Mouse (Mus musculus) neural tube, embryonic 10.5 days (tissue): ENCODE measurements at regions not wholly inside any gene's neighbourhood (a gene's known extent, or its start where the extent isn't known, plus 50 kb on each side); places are given as distances from the start of the nearest gene placed in this dataset.

Source experiments
- DNase-seq: peaks from one replicate; pipeline ENCODE4 v3.0.0-alpha.2; 2017; ENCODE audit warnings: low spot score; ENCODE audit errors: extremely low spot score

- no peak for DNase-seq
These were observed 310.5 kb downstream of the Ptprc start for GRCm38 (mm10) chr1:137865030-137865429.

- DNase-seq: no peak
These were observed 312.0 kb downstream of the Ptprc start for GRCm38 (mm10) chr1:137863506-137863905.

DNA sequence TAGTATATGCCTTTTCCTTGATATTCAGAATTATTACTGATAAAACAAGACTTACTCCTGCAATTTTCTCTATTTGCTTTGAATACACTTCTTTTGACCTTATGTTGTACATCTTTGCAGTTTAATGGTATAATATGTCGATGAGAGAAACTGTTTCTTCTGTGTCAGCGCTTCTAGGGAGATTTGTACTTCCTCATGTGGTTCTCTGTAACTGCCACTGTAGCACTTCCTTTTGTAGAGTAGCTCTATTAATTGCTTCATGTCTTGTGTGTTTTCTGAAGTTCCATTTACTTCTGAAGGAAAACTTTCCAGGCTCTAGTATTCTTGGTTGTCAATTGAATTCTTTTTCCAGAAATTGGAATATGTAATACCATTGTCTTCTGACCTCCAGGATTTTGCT lies 323.2 kb downstream of the Ptprc start:
- DNase-seq: no peak

- DNase-seq: no peak
These were observed 328.1 kb downstream of the Ptprc start for GRCm38 (mm10) chr1:137847311-137847923.

GRCm38 (mm10) chr1:137846857-137847256 lies 328.7 kb downstream of the Ptprc start:
- no peak for DNase-seq

DNA sequence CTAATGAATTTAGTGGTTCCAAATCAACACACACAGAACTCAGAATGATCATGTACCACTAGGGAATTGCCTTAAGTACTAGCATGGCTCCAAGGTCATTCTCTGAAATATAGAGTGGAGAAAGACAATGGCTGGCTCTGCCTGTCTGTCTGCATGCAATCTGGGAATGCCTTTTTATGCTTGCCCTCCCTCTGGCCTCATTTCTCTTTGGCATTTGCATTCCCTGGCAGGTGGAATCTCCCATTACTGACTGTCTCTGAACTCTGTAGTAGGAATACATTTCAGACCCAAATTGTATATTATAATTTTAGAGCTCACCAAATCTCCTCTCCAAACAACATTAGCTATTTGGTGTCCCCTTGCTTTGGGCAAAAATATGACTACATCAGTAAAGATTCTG lies 335.0 kb downstream of the Ptprc start:
- DNase-seq: no peak

DNA sequence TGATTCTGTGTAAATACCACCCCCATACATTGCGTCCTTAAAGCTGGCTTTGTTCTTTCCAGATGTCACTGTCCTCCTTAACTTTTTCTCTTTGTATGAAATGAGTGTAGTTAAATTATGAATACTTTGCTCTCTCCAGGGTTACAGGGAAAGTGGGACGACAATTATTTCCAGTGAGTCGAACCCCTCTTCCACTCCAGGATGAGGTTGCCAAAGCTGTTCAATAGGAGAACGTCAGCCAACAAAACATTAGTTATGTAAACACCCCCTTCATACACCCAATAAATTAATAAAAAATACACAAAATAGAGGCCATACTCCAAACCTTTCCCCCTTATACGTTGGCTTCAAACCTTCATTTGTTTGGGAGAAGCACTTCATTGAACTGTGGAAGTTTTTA lies 335.8 kb downstream of the Ptprc start:
- no peak for DNase-seq

DNA sequence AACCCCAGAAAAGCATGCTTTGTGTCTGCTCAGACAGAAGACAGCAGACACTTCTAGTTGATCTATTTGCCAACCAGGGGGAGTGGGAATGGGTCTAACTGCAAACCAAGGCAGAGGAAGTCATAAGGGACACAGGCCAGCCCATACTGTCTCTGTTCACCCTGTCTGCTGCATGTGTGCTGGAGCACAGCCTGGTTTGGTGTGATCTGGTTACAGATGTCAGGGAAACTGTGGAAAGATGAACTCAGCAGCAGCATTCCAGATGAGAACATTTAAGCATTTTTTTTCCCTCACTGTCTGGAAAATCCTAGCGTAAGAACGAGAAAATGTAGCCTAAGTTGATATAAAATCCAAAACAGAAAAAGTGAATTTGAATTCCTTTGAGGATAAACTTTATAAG lies 336.2 kb downstream of the Ptprc start:
- DNase-seq: no peak

DNA sequence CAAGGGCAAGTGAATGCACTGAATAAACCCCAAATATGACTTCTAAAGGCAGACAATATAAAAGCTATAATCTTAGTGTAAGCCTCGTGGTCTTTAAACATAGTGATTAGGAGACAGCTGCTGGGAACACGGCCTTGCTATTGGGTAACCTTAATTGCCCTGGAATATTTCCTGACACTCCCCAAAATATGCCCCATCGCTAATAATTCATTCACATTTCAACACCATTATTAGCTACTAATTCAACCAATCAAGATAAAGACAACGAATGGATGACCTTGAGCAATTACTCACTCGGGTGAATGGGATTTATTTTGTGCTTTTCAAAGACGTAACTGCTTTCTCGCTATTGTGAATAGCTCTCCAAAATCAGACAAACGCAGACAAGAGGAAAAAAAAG lies 337.2 kb downstream of the Ptprc start:
- no peak for DNase-seq

- no peak for DNase-seq
These were observed 342.0 kb downstream of the Ptprc start for GRCm38 (mm10) chr1:137833535-137833934.

GRCm38 (mm10) chr1:137831284-137831683 lies 344.2 kb downstream of the Ptprc start:
- DNase-seq: no peak

- DNase-seq: no peak
These were observed 348.1 kb downstream of the Ptprc start for GRCm38 (mm10) chr1:137827379-137827778.

GRCm38 (mm10) chr1:137815401-137815888 lies 360.1 kb downstream of the Ptprc start:
- DNase-seq: no peak

GRCm38 (mm10) chr1:137814556-137814955 lies 361.0 kb downstream of the Ptprc start:
- DNase-seq: no peak

DNA sequence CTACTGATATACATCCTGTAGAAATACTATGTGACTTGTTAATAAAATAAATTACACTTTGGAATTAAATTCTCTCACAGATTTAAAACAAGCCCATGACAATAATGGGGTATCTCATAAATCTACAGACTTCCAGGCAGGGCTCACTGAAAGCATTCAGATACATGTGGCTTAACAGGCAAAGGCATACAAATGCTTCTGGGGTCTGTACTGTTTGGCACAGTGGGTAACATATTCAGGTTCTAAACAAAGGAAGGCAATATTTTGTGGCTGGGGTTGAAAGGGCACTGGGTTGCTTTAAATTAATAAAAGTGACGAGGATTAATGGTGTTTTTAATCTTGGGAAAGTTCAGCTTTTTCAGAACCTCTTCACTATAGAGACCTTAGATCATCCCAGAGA lies 361.8 kb downstream of the Ptprc start:
- no peak for DNase-seq

GRCm38 (mm10) chr1:137811981-137812380 lies 363.5 kb downstream of the Ptprc start:
- DNase-seq: no peak

GRCm38 (mm10) chr1:137806742-137807141 lies 368.8 kb downstream of the Ptprc start:
- no peak for DNase-seq

DNA sequence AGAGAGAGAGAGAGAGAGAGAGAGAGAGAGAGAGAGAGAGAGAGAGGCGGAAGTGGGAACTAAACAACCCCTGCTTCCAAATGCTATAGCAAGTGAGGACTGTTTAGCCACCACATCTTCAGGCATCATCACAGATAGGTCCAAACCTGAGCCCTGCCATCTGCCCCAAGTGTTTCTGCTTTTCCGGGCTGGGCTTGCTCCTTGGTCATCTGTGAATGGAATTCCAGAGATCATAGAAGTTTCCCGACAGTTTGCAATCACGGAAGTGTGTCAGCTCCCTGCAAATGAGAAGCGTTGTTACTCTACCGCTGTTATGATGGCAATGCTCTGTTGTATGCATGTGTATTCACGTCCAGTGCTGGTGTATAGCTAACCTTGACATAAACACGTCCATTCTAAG lies 369.3 kb downstream of the Ptprc start:
- no peak for DNase-seq

DNA sequence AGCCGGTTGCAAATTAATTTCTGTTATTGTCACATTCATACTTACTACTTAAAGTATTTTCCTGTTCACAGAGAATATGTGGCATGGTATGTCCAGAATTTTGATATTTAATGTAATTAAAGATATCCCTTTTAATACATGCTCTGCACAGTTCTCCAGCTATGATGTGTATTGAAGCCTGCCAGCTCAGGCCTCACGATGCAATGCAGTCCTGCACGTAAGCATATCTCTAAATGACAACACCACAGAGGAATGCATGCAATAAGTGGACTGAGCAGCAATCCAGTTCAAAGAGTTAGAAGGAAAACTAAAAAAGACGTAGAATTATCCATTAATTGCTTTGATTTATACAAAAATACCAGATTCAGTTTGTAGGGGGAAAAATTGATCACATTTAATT lies 373.4 kb downstream of the Ptprc start:
- no peak for DNase-seq

- DNase-seq: no peak
These were observed 374.8 kb downstream of the Ptprc start for GRCm38 (mm10) chr1:137800752-137801151.

GRCm38 (mm10) chr1:137788789-137789188 lies 386.7 kb downstream of the Ptprc start:
- DNase-seq: no peak

DNA sequence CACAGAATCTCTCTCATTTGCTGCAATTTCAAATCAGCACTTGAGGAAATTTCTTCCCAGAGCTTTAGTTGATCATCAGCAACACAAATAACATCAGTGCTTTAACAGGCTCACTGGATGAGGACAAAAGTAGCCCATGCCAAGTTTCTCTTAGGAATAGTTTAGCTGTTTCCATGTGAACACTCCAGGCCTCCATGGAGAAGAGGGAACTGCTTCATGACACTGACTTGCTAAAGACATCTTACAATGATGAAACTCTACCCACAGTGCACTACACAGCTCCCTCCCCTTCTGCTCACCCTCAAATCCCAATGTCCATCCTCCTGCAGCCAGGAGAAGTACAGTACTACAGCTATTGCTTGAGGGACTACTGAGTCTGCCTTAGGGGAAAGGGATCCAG lies 388.9 kb downstream of the Ptprc start:
- DNase-seq: no peak

GRCm38 (mm10) chr1:137774586-137774985 lies 400.9 kb downstream of the Ptprc start:
- no peak for DNase-seq

- DNase-seq: no peak
These were observed 414.7 kb downstream of the Ptprc start for GRCm38 (mm10) chr1:137760797-137761196.
